Mouse (Mus musculus): ENCODE measurements at regions not wholly inside any gene's neighbourhood (a gene's known extent, or its start where the extent isn't known, plus 50 kb on each side); places are given as distances from the start of the nearest gene placed in this dataset.

DNA sequence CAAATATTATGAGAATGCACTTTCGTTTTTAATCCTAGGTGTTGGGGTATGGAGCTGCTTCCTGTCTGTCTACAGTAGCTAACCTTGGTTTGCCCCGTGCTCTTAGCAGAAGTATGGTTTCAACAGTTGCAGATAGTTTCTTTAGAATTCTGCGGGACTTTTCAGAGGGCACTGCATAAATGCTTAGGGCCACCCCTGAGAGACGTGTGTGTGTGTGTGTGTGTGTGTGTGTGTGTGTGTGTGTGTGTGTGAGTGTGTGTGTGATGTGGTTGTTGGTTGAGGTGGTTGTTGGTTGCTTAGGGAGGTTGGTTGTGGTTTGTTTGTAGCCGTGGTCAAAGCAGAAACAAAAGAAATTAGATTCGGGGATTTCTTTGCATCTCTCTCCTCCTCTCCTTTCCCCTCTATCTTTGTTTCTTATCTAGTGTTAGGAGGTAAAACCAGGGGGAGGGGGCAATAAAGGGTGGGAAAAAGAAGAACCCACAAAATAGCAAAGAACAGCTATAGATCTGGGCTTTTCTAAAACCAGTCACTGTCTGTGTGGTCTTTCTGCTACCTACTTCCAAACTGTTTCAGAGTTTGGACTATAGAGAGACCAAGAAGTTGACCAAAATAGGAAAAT lies 118.7 kb upstream of the Lemd2 start:
- DNase-seq (ENCODE audit: extremely low spot score, low read depth, low spot score) = no peak

DNA sequence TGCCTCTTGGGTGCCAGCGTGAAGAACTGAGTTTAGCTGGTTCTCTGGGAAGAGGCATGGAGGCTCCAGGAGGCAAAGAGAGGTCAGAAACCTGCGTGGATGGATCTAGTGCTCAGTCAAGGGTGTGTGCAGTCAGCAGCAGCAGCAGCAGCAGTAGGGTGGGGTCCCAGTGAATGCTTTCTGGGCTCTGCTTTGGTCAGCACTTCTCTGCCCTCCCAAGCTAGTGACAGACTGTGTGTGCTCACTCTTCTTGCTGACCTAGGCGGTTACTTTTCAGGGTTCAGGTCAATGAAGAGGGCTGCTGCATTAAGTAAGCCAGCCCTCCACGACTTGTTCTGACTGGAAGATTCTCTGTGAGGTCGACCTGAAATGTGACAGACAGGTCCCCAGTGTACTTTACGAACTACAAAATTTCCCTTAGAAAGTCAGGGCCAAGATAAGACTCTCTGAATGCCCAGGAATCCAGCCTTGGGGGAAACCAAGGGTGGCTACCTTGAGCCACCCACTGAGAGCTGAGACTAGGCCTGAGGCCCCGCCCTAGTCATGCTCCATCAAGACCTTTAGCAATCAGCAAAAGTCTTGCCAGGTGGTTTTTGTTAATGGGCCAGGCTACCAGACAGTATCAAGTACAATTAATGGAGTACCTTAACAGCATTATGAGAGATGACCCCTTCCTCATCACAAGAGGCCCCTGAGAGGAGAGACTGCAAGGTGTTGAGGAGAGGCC lies 114.9 kb upstream of the Lemd2 start:
- no peak for DNase-seq (ENCODE audit: extremely low spot score, low read depth, low spot score)

DNA sequence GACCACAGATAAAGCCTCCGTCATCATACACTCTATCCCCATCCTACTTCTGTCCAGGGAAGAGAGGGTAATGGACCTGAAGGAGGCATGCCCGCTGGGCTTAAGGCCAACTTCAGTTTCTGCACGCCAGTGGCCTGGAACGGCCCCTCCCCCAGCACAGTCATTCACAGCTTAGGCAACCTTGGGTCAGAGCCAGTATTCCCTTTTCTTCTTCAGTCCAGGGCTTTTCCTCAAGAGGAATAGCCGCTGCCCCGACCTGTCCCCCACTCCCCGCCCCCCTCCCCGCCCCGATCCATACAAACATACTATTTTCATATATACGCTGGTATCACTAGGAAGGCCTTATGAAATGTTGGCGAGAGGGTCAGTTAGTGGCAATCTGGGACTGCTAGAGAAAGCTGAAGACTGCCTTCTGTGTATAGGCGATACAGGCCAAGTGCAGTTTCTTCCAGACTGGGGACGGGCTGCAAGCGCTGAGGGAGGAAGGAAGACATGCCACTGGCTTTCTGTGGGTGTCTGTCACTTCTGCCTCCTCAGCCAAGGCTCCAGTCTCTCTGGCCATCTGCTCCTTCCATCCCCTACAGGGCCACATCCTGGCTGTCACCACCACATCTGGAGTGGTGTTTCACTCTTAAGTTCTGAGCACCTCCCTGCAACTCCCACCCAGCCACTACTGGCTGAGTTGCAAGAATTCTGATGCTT lies 113.5 kb upstream of the Lemd2 start:
- DNase-seq (ENCODE audit: extremely low spot score, low read depth, low spot score) = no peak

DNA sequence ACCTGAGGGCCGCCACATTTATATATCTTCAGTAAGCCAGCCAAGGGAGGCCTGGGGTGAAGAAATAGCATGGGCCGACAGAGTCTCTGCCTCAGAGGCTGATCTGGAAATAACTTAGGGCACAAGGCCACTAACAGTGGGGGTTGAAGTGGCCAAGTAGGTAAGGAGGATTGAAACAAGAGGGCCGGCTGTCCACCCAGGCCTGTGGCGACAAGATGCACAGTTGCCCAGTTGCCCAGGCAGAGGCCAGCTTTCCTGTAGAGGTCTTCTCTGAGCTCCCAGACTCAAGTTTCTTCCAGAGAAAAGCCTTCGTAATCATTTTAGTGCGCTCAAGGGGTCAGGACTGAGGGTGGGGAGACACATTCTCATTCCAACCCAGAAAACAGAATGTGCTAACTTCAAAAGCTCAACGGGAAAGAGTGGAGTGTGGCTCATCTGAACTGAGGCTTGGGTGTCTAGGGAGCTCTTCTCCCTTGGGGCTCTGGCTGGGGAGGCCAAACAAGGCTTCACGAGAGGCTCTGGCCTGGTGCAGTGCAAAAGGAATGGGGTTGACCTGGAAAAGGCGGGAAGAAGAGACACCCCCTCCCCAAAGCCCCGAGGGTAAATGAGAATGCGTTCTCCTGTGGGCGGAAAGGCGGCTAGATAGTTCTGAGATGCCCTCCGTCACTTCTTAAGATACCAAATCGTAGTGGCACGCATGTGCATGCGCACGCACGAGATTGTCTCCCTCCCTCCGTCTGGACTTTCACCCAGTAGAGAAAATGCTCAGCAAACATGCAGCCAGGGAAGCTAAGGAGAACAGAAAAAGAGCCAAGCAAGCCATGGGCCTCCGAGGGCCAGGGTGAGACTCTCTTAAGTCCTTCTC lies 112.7 kb upstream of the Lemd2 start:
- no peak for DNase-seq (ENCODE audit: extremely low spot score, low read depth, low spot score)

DNA sequence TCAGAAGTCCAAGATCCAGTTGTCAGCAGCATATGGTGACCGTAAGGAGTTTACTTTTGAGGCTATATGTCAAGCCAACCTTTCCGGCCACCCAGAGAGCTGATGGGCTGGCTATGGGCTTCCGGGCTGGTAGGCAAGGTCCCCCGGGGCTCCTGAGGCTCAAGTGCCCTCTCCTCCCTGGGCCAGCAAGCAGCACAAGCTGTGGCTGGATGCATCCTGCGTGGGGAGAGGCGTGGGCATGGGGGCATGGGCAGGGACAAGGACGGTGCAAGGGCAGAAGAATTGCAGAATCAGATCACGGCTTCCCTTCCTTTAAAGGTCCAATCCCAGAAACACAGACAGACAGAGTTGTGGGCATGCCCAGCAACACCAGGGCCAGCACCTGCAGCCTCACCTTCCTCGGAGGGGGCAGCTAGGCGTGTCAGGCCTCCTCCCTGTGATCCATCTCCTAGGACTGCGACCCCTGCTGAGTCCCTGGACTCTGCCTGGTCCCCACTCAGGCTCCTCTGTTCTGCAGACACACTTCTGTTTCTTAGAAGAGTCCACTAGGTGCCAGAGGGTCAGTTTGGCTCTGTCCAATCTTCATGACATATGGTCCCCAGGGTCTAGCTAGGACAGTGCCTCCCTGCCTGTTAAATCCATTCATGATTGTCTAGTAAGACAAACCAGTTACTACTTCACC lies 111.8 kb upstream of the Lemd2 start:
- DNase-seq (ENCODE audit: extremely low spot score, low read depth, low spot score) = no peak

DNA sequence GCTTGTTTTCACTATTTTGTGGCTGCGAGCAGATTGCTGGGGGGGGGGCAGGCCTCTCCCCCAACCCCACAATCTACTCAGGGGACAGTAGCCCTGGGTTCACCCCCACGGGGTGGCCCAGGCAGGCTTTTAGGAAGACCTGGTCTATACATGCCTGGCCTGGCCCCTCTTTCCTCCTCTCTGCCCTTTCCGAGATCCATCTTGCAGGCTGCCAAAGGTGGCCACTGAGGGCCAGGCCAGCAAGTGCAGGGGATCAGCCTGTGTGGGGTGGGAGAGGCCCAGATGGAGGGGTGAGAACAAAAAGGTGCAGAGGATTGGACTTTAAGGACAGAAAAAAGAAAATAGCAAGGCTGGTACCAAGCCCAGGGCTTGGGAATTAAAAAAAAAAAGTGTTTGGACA lies 111.2 kb upstream of the Lemd2 start:
- no peak for DNase-seq (ENCODE audit: extremely low spot score, low read depth, low spot score)

DNA sequence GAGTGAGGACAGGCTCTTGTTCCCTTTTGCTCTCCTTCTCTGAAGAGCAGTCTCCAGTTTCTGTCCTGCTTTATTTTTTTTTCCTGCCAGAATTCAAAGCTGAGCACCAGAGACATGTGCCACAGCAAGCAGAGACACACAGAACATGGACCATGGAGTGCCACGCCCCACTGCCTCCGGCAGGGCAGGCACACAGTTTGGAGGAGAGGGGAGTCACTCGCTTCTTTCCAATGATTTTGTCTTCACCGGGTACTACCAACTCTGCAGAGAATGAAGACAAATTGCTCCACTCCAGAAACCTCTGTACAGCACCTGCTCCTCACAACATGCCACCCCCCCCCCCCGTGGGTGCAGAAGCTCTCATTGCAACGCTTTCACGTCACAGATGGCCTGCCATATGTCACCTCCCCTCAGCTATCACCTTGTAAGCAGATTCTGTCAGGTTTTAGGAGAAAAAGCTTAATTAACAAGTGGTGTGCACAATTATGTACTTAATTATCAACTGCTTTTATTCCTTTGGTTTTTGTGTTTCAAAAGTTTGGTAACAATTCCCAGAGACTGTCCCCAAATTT lies 110.6 kb upstream of the Lemd2 start:
- DNase-seq (ENCODE audit: extremely low spot score, low read depth, low spot score) = no peak

DNA sequence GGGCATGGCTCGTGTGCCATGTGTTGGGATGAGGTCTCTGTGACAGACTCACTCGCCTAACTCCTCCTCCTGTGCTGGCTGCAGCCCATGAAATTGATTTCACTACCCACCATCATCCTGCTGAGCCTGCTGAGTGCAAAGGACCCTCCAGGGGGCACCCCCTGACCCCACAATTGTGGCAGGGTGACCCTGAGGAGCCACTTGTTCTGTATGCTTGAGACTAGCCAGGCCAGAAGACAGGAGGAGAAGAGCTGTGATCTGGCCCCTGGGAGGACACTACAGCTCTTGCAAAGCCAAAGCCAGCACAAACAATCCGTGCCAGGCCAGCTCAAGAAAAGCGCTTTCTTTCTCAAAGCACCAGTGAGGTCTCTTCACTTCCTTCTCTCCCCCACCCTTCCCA lies 104.7 kb upstream of the Lemd2 start:
- no peak for DNase-seq (ENCODE audit: extremely low spot score, low read depth, low spot score)

DNA sequence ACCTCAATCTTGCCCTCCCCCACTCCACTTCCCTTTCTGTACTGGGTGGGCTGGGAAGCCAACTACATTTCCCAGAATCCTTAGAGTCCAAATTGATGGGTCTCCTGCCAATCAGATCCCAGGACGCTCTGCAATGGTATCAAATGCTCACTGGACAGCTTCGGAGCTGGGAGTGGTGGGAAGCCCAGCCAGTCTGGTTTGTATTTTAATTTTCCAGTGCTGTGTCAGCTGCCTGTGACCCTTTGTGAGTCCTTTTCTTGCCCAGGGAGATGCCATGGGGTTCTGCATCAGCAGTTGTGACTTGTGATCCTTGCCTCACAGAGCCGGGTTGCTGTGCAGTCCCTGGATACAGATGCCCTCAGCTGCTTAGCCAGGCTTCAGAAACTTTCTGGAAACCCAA lies 100.6 kb upstream of the Lemd2 start:
- DNase-seq (ENCODE audit: extremely low spot score, low read depth, low spot score) = no peak

DNA sequence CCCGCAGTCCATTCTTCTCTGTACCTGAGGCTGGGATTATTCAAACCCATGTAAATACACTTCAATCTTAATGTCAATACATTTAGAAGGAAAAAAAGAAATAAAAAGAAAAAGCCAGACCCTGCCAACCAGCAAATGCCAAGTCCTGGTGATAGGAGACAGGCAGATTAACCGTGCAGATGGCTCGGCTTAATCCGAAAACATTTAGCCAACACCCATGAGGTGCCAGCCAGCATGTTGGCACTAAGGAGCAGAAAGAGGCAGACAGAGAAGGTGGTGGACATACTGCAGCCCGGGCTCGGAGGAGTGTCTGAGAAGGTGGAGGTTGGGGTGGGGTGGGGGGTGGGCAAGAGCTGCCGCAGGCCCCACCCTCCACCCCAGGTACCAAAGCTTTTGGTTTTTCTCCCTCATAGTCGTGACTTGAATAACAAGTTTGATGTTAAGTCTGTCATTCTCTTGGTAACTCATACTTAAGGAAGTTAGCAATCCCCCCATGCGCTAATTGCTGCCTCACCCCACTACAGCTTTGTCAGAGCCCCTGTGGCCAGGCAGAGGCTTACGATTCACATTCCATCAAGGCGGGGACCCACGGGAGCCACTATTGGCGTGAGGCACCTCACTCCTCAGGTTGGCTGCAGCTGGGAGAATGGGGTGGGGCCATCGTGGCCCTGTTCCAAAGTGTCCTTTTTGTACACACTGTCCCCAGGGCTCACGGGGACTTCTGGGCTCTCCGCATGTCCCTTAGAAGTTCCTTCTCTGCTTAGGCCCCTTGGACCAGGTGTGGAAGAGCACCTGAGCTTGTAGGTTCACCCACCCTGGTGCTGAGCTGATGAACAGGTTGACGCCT lies 99.6 kb upstream of the Lemd2 start:
- DNase-seq (ENCODE audit: extremely low spot score, low read depth, low spot score) = no peak

DNA sequence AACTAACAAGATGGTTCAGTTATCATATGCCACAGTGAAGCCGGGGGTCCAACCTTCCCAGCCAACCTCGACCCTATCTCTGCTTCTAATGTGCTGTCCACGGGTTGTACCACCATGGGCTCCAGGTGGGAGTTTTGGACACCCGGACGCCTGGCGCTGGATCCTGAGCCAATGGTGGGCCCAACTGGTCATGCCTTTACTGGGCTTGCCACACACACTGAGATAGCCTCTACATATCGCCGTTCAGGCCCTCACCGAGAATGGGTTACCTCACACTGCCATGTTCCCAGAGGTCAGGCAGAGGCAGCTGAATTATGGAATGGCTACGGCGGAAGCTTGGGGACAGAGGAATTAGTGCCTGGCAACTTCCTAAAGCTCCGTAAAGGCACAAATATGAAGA lies 98.8 kb upstream of the Lemd2 start:
- no peak for DNase-seq (ENCODE audit: extremely low spot score, low read depth, low spot score)

DNA sequence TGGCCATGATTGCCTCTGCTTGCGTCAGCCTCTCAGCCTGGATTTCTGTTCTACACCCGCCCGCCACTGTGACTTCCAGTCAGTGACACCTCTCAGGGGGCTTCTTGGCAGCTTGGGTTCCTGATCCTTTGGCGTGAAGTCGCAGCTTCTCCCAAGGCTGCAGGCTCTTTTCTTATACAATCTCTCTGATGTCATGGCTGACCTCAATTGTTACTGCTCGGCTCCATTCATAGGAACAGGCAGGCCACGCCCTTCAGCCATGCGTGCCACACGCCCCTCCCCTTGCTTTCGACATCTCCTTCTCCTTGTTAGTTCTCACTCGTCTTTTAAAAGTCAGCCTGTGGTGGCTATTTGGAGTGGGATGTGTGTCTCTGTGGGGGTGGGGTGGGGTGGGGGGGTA lies 97.1 kb upstream of the Lemd2 start:
- no peak for DNase-seq (ENCODE audit: extremely low spot score, low read depth, low spot score)

DNA sequence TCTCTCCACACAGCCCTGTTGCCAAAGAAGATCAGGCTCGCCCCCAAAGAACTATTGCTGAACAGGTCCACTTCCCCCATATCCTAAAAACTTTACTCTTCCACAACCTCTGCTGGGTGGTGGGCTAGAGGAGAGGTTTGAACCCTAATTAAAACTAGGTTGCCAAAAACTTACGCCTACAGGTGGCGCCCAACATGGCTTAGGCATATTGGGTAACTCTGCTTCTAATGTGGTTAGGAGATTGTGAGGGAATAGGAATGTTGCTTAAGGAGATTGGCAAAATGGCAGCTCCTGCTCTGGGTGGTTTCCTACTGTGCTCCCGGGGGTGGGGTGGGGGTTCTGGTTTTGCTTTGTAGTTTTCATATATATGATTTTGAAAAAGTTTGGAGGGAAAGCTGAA lies 95.0 kb upstream of the Lemd2 start:
- no peak for DNase-seq (ENCODE audit: extremely low spot score, low read depth, low spot score)

DNA sequence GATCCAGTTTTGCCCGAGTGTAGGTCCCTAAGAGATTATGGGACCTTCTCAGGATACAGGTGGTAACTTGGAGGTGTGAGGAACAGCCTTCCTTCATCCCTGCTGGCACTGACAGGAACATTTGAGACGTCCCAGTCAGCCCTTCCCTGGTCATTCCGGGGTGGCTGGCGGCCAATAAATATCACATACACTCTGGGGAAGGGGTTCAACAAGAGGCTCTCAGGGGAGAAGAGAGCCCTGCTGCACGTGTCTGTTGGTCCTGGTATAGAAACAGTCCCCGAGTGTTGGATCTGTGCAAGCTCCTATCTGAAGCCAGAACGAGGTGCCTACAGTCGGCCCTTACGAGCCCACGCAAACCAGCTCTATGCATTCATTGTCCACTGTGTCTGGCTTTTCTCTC lies 94.1 kb upstream of the Lemd2 start:
- DNase-seq (ENCODE audit: extremely low spot score, low read depth, low spot score) = no peak

DNA sequence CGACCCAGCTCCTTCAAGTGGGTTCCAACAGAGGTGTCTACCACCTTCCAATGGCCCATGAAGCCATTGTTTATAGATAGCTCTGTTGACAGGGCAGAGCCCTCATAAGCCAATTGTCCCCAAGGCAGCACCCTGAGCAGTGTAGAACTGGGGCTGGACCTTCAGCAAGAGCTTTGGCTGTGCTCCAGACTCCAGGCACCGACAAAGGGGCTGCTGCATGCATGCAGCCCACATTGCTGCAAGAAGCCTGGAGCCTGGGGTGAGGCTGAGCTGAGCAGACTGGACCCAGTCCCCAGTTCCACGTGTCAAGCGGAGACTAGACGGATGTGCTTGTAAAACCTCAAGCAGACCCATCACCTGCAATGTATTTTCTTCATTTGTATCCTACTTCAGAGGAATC lies 91.9 kb upstream of the Lemd2 start:
- no peak for DNase-seq (ENCODE audit: extremely low spot score, low read depth, low spot score)

DNA sequence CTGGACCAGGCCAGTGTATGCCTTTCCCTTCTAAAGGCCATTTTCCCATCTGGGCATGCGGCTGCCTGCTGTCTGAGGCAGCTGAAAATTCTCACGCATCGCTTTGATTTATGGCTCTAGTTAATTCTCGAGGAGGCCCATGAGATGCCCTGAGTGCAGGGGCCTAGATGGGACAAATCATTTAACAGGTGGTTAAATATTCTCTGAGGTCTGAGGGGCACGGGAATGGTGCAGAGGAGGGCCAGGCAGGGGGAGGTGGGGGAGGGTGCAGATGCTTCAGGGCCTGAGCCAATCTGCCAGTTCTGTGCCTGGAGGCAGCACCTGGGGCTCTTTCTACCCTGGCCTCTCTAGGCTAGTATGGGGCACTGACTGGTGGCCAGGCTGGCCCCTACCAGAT lies 89.9 kb upstream of the Lemd2 start:
- no peak for DNase-seq (ENCODE audit: extremely low spot score, low read depth, low spot score)

DNA sequence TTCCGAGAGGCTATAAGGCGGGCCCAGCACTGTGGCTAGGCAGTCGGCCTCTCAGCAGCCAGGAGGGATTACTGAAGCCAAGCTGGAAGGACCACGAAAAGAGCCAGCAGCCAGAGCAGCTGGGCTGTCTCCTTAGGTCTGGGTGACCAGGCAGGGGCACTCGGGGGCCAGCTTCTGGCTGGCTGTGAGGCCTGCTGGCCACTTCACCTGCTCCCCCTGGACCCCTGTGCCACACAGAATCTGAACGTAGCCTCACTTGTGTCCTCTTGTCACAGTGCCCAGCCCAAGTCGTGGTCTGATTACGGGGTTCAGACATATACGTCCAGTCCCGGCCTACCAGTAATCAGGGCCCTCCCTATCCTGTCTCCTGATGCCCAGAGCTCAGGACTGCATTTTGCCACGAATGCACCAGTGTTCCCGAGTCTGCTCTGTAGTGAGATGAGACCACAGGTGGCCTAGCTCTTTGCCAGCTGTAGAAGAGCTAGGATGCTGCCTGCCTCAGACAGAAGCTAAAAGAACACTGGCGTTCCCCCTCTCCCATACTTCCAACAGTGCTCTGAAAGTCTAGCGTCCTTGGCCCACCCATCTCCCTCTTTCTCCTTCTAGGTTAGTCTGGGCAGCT lies 89.4 kb upstream of the Lemd2 start:
- DNase-seq (ENCODE audit: extremely low spot score, low read depth, low spot score) = no peak

DNA sequence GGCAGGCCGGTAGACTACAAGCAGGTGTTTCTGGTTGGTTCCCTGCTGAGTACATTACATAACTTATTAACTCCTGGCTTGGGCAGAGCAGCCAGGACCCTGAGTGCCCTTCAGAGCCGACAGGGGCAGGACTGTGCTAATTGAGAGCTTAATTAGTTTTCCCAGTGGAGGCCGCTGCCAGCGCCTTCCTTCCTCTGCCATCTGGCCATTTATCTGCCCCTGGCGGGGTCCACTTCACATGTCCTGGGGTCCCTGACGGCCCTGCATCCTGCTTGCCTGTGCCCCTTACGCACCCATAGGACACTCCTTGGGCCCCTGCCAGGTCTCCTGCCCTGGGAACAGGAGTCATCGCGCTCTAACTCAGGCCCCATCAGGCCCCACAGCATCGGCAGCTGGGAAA lies 87.4 kb upstream of the Lemd2 start:
- DNase-seq (ENCODE audit: extremely low spot score, low read depth, low spot score) = no peak

DNA sequence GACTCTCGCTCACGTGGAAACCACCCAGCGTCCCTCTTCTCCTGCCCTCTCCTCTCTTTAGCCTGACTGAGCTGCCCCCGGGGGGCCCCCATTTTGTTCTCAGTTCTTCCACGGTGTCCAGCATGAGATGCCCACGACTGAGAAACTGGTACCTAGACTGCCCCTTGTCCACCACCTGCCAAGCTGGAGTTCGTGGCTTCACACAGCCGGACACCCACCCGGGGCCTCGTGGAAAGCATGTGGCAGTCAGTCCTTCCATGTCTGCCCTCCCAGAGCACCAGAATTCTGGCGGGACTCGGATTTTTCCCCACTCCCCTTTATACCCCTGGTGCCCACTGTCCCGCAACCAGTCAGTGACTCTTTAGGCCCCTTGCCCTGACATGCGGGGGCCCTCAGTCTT lies 86.9 kb upstream of the Lemd2 start:
- no peak for DNase-seq (ENCODE audit: extremely low spot score, low read depth, low spot score)

All from hindlimb bud, embryonic 11.5 days (tissue).